Mouse (Mus musculus) spleen, adult 2 months (tissue): ENCODE results near the gene E4f1.

ENCODE experiments used
- CTCF ChIP-seq: fragments of 200-500 bp; IDR thresholded peaks from 2 replicates; pipeline ENCODE4 v1.5.1; 2011; ENCODE audit warnings: mild to moderate bottlenecking, inconsistent platforms; ENCODE audit not compliant: insufficient read depth, insufficient read length, insufficient replicate concordance; ENCODE audit errors: extremely low read depth
- POLR2A ChIP-seq: fragments of 200-500 bp; IDR thresholded peaks from 2 replicates; pipeline ENCODE4 v1.6.1; 2011; ENCODE audit warnings: low read depth, low read length, inconsistent platforms

DNA sequence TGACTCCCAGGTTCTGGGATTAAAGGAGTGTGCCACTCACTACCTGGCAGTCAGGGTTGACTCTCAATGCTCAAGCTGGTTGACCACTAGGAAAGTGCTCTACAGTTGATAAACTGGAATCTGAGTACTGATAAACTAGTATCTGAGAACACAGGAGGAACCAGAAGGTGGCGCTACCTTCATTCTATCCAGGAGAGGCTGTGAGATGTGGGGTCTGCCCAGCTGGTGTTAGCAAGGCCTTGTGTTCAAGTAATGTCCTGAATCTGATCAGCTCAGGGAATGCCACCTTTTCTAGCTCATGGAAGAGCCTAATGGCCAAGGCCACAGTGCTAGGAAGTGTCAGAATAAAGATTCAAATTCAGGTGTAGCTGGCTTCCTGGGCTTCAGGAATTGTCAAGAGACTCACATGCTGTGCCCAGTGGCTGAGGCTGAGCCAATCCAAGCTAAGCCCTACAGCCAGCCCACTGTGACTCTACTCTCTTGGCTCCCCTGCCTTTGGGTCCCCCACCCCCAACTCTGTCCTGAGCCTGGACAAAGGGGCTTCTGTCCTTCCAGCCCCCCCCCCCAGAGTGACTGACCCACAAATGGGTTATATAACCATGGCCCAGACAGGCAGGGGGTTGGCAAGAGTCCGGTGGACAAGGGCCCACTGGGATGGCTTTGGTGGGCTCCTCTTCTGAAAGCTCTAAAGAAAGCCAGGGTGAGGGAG, 24.7 kb upstream of the E4f1 start:
- peak; percentile 24; the same call in 1 of the 2 replicates for TF ChIP-seq CTCF
- no peak for TF ChIP-seq POLR2A
